Mouse (Mus musculus): ENCODE measurements around the gene Tmeff2. TPM values are rescaled to one million over a fixed set of nuclear protein-coding genes. Genes with fewer than 3 reads are reported as not detected.
"Not testable (repeated sequence)": the region's sequence is repeated elsewhere in the genome, so short reads cannot be mapped to it uniquely, and the experiment has no call there.

Tmeff2 gene
- 1.3 and 1.4 TPM in 2 replicates for polyA plus RNA-seq (2014; fragmentation: Nextera tagmentation; extraction: Ambion mirVana)

DNA sequence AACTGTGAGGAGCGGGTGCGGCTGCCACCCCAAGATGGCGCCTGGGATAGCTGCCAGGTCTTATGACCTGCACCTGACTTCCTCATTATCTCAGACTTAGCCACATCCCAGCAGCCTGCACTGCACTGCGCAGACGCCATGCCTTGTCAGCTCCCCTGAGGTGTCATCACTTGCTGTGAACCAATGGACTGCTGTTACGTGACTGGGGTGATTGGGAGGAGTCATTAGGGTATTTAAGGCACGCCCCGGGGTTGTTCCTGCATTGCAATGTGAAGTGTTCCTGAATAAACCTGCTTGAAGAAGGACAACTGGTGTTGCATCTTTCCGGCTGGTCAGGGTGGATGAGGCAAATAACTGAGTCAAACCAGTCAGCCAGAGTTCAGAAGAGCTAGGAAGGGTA lies at the start of gene Tmeff2:
Gene Tmeff2, plus strand, starts transcription at position 262 of the 400 bp plus-strand sequence.
- 74% methylated on average over 9 of the region's 9 CpGs for WGBS
- not testable (repeated sequence) for H3K27me3 ChIP-seq (ENCODE audit: control insufficient read depth, insufficient read depth, low read length); H3K36me3 ChIP-seq (ENCODE audit: control insufficient read depth, insufficient read depth, low read length); H3K9ac ChIP-seq (ENCODE audit: low read length); H3K27ac ChIP-seq (replicated peaks in 1 of 2; ENCODE audit: control insufficient read depth in 1 of 2, insufficient read depth in 1 of 2, low read depth in 2 of 2, low read length in 2 of 2); H3K4me1 ChIP-seq (ENCODE audit: control insufficient read depth in 2 of 2, insufficient read depth in 2 of 2, low read length in 2 of 2); H3K4me2 ChIP-seq (ENCODE audit: low read length); H3K4me3 ChIP-seq (ENCODE audit: control insufficient read depth in 1 of 2, insufficient read depth in 1 of 2, low read depth in 1 of 2, low read length in 2 of 2); H3K9me3 ChIP-seq (ENCODE audit: control insufficient read depth, low read length); ATAC-seq (ENCODE audit: insufficient number of reproducible peaks, insufficient read depth, low FRiP score, low read depth)

DNA sequence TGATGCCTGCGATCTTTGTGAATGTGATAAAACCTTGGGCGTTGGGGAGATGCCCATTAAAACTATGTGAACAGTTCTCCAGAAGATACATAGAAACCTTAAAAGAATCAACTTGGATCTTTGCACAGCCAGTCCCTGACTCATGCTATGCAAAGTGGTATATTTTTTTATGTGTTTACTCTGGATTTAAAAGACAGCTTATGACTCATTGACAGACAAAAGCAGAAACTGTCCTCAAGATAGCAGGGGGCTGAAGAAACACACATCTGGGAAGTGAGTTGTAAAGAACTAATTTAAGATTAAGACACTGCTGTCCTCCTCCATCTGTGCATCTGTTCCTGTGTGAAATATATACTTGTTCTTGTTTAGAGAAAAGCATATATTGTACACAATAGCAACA lies 38.9 kb upstream of the Tmeff2 start:
- no peaks in the 10 kb centered on the region for H3K4me1 ChIP-seq (ENCODE audit: control insufficient read depth in 2 of 2, insufficient read depth in 2 of 2, low read length in 2 of 2)
- no peaks in the 10 kb centered on the region for H3K36me3 ChIP-seq (ENCODE audit: control insufficient read depth, insufficient read depth, low read length)
- no peak overlapping the region for H3K4me3 ChIP-seq (ENCODE audit: control insufficient read depth in 1 of 2, insufficient read depth in 1 of 2, low read depth in 1 of 2, low read length in 2 of 2)
- no peak for ATAC-seq (ENCODE audit: insufficient number of reproducible peaks, insufficient read depth, low FRiP score, low read depth)
- WGBS = 84% methylated on average over 2 of the region's 2 CpGs
- no peak overlapping the region for H3K4me2 ChIP-seq (ENCODE audit: low read length)
- no peak overlapping the region for H3K27ac ChIP-seq (replicated peaks in 1 of 2; ENCODE audit: control insufficient read depth in 1 of 2, insufficient read depth in 1 of 2, low read depth in 2 of 2, low read length in 2 of 2)
- H3K27me3 ChIP-seq (ENCODE audit: control insufficient read depth, insufficient read depth, low read length) = no peaks in the 10 kb centered on the region
- no peak overlapping the region for H3K9ac ChIP-seq (ENCODE audit: low read length)
- H3K9me3 ChIP-seq (ENCODE audit: control insufficient read depth, low read length) = no peaks in the 10 kb centered on the region

DNA sequence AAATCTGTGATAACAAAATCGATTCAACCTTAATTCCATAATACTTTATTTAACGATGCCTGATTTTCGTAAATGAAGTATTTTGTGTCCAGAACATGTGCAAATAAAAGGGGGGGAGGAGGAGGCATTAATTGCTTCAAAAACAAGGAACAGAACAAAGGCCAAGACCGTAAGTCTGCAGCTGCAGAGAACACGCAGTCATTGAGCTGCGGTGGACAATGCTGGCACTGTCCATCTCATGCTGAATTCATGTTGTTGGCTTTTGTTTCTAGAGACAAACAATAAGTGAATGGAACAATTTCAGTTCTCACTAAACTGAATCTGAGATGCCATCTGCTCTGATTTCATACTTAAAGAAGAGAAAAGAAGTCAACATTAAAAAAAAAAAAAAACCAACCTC lies 2.8 kb upstream of the Tmeff2 start:
- Histone ChIP-seq H3K27me3 (ENCODE audit: control insufficient read depth, insufficient read depth, low read length) (no peaks in the 10 kb centered on the region), H3K4me2 (ENCODE audit: low read length) (no peak overlapping the region), H3K36me3 (ENCODE audit: control insufficient read depth, insufficient read depth, low read length) (no peaks in the 10 kb centered on the region), H3K9me3 (ENCODE audit: control insufficient read depth, low read length) (no peaks in the 10 kb centered on the region), H3K4me3 (ENCODE audit: control insufficient read depth in 1 of 2, insufficient read depth in 1 of 2, low read depth in 1 of 2, low read length in 2 of 2) (no peak overlapping the region), H3K27ac (replicated peaks in 1 of 2; ENCODE audit: control insufficient read depth in 1 of 2, insufficient read depth in 1 of 2, low read depth in 2 of 2, low read length in 2 of 2) (no peak overlapping the region), H3K4me1 (ENCODE audit: control insufficient read depth in 2 of 2, insufficient read depth in 2 of 2, low read length in 2 of 2) (no peaks in the 10 kb centered on the region), H3K9ac (ENCODE audit: low read length) (no peak overlapping the region)
- ATAC-seq (ENCODE audit: insufficient number of reproducible peaks, insufficient read depth, low FRiP score, low read depth) = no peak
- WGBS = 80% methylated on average over 6 of the region's 6 CpGs

DNA sequence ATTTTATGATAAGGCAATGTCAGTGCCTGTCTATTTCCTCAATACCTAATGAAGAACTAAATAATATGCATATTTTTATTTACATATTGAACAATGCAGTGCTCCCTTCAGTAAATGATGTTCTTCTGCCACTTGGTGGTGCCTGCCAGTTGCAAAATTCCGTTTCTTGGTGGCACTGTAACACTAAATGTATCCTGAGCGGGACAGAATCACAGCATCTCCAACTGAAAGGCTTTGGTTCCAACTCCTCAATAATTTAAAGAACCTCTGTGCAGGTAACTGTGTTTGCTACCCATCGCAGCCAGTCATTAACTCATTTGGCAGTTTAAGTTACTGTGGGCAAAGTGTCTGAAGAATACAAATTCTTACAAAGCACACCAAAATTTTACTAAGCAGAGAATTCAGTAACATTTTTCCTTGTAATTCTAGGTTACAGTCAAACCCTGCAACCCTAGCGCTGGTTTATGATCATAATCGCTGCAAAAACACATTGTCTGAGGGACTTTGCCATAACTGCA lies 24.4 kb downstream of the Tmeff2 start:
- peaks cover 21% of the 10 kb centered on the region for H3K27me3 ChIP-seq (ENCODE audit: control insufficient read depth, insufficient read depth, low read length)
- ATAC-seq (ENCODE audit: insufficient number of reproducible peaks, insufficient read depth, low FRiP score, low read depth) = no peak
- WGBS = 47% methylated on average over 5 of the region's 5 CpGs
- 0 out of 4 replicates have a peak overlapping the region, but pooled peaks of 1 of the 2 experiments have one; percentile 62 for H3K4me3 ChIP-seq (ENCODE audit: control insufficient read depth in 1 of 2, insufficient read depth in 1 of 2, low read depth in 1 of 2, low read length in 2 of 2)
- no peak overlapping the region for H3K27ac ChIP-seq (replicated peaks in 1 of 2; ENCODE audit: control insufficient read depth in 1 of 2, insufficient read depth in 1 of 2, low read depth in 2 of 2, low read length in 2 of 2)
- H3K36me3 ChIP-seq (ENCODE audit: control insufficient read depth, insufficient read depth, low read length) = no peaks in the 10 kb centered on the region
- H3K9me3 ChIP-seq (ENCODE audit: control insufficient read depth, low read length) = no peaks in the 10 kb centered on the region
- no peaks in the 10 kb centered on the region; a peak in 2 of 4 replicates for H3K4me1 ChIP-seq (ENCODE audit: control insufficient read depth in 2 of 2, insufficient read depth in 2 of 2, low read length in 2 of 2)
- H3K4me2 ChIP-seq (ENCODE audit: low read length) = peak overlapping the region; percentile 100; the same call in 1 of the 2 replicates
- H3K9ac ChIP-seq (ENCODE audit: low read length) = no peak overlapping the region

DNA sequence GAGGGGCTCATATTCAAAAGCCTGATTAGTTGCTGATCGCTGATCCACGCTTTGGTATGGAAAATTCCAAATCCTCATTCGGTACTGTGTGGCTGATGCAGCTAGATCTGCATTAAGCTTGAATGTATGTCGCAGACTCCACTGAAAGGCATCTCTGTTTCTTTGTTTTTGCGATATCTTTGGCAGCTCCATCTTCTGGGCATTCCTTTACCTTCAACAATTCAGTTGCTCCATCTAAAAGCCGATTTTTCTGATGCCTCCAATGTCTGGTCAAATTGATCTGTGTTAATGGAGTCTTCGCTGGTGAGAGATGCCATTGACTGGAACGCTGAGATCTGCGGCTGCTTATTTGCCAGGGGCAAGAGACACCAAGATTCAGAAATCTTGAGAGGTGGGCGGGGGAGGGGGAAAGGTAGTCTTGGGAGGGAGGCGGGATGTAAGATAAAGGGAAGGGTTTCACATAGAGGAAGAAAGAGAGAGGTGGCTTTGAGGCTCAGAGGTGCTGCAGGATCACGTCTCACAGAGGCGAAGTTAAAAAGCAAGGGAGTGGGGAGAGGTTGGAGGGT lies 25.0 kb downstream of the Tmeff2 start:
- Histone ChIP-seq H3K4me2 (ENCODE audit: low read length) (peak overlapping the region; percentile 100), H3K9me3 (ENCODE audit: control insufficient read depth, low read length) (no peaks in the 10 kb centered on the region), H3K4me3 (ENCODE audit: control insufficient read depth in 1 of 2, insufficient read depth in 1 of 2, low read depth in 1 of 2, low read length in 2 of 2) (peak overlapping the region in 1 of 2 experiments; percentile 62; a peak in 1 of 4 replicates), H3K27me3 (ENCODE audit: control insufficient read depth, insufficient read depth, low read length) (peaks cover 21% of the 10 kb centered on the region), H3K36me3 (ENCODE audit: control insufficient read depth, insufficient read depth, low read length) (no peaks in the 10 kb centered on the region), H3K4me1 (ENCODE audit: control insufficient read depth in 2 of 2, insufficient read depth in 2 of 2, low read length in 2 of 2) (no peaks in the 10 kb centered on the region; a peak in 2 of 4 replicates), H3K9ac (ENCODE audit: low read length) (no peak overlapping the region), H3K27ac (replicated peaks in 1 of 2; ENCODE audit: control insufficient read depth in 1 of 2, insufficient read depth in 1 of 2, low read depth in 2 of 2, low read length in 2 of 2) (no peak overlapping the region)
- ATAC-seq (ENCODE audit: insufficient number of reproducible peaks, insufficient read depth, low FRiP score, low read depth) = no peak
- 18% methylated on average over 13 of the region's 13 CpGs for WGBS

DNA sequence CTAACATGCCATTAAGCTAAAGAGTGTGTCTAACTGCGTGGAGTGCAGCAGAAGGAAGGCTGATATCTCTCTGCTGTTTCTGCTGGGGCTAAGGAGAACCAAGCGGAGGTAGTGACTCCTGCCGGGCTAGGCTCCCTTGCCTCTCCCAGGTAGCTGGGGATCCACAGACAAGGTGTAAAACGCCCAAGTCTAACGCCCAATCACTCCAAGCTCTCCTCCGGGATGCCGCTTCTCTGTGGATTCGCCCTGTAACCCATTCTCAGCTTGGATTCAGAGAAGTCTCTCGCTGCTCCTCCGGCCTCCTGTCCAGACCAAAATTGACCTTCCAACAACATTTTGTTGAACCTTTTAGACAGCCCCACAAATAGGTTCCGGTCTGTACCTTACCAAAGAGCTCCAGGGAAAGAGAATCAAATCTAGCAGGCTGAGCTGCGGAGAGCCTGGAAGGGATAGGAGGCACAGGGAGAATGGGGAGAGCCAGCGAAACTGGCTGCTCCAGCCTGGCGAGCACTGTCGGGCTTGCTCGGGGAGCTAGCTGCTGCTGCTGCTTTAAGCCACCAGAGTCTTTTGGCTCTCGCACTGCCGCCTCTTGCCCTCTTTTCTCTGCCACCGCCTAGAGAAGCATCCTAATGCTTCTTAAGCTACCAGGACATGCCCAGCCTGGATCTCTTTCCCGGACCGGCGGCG lies 26.1 kb downstream of the Tmeff2 start:
- no peak for ATAC-seq (ENCODE audit: insufficient number of reproducible peaks, insufficient read depth, low FRiP score, low read depth)
- Histone ChIP-seq H3K9ac (ENCODE audit: low read length) (peak overlapping the region; percentile 63), H3K9me3 (ENCODE audit: control insufficient read depth, low read length) (no peaks in the 10 kb centered on the region), H3K4me3 (ENCODE audit: control insufficient read depth in 1 of 2, insufficient read depth in 1 of 2, low read depth in 1 of 2, low read length in 2 of 2) (peak overlapping the region; percentile 61 to 62), H3K4me2 (ENCODE audit: low read length) (peak overlapping the region; percentile 100), H3K36me3 (ENCODE audit: control insufficient read depth, insufficient read depth, low read length) (no peaks in the 10 kb centered on the region), H3K27me3 (ENCODE audit: control insufficient read depth, insufficient read depth, low read length) (peaks cover 21% of the 10 kb centered on the region), H3K27ac (replicated peaks in 1 of 2; ENCODE audit: control insufficient read depth in 1 of 2, insufficient read depth in 1 of 2, low read depth in 2 of 2, low read length in 2 of 2) (no peak overlapping the region), H3K4me1 (ENCODE audit: control insufficient read depth in 2 of 2, insufficient read depth in 2 of 2, low read length in 2 of 2) (no peaks in the 10 kb centered on the region; a peak in 2 of 4 replicates)
- 2% methylated on average over 23 of the region's 23 CpGs for WGBS

DNA sequence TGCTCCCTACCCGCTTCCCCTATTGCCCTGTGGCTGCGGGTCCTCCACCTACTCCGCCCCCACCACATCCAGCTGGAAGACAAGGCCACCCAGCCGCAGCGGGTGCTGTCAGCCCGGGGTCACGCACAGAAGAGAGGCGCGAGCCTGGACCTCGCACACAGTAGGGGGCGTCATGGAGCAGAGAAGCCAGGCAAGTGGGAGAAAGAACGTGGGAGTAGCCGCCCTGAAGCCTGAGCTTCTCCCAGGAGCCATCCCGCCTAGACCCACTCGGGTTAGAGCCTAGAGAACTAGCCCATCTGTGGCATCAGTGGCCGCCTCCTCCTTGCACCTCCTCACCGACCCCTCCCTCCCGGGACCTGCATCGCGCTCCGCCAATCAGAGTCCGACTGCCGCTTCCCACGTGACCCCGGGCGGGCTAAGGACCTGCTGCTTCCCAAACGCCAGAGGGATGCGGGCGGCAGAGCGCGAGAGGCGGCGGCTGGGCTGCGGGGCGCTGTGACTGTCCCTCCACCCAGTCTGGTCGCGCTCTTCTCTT lies 26.7 kb downstream of the Tmeff2 start:
- Histone ChIP-seq H3K27ac (replicated peaks in 1 of 2; ENCODE audit: control insufficient read depth in 1 of 2, insufficient read depth in 1 of 2, low read depth in 2 of 2, low read length in 2 of 2) (no peak overlapping the region), H3K27me3 (ENCODE audit: control insufficient read depth, insufficient read depth, low read length) (peaks cover 21% of the 10 kb centered on the region), H3K9ac (ENCODE audit: low read length) (peak overlapping the region; percentile 63), H3K36me3 (ENCODE audit: control insufficient read depth, insufficient read depth, low read length) (no peaks in the 10 kb centered on the region), H3K4me2 (ENCODE audit: low read length) (peak overlapping the region; percentile 100), H3K9me3 (ENCODE audit: control insufficient read depth, low read length) (no peaks in the 10 kb centered on the region), H3K4me1 (ENCODE audit: control insufficient read depth in 2 of 2, insufficient read depth in 2 of 2, low read length in 2 of 2) (no peaks in the 10 kb centered on the region; a peak in 2 of 4 replicates), H3K4me3 (ENCODE audit: control insufficient read depth in 1 of 2, insufficient read depth in 1 of 2, low read depth in 1 of 2, low read length in 2 of 2) (peak overlapping the region; percentile 61 to 62)
- peak; percentile 92 for ATAC-seq (ENCODE audit: insufficient number of reproducible peaks, insufficient read depth, low FRiP score, low read depth)
- under 1% methylated on average over 35 of the region's 37 CpGs for WGBS
